Mouse (Mus musculus) heart, embryonic 16.5 days (tissue): ENCODE measurements around the gene Map1s. TPM values are rescaled to one million over a fixed set of nuclear protein-coding genes. Genes with fewer than 3 reads are reported as not detected.
A peak's percentile ranks its signal among the peaks of the same experiment; 100 is the strongest.

Experiments used
- ATAC-seq: fragments of 200-750 bp; cut with Nextera tagmentation; replicated peaks from 2 replicates; pipeline ENCODE4 v1.8.0; 2017; ENCODE audit warnings: moderate number of reproducible peaks; ENCODE audit not compliant: insufficient read depth, low FRiP score; ENCODE audit errors: extremely low read depth
- H3K27ac ChIP-seq: fragments of 300-500 bp; sonication (generic); 2 replicates; pipeline ENCODE4 v1.5.1; 2014; ENCODE audit warnings: mild to moderate bottlenecking, low read length, control low read depth, moderate library complexity
- H3K27me3 ChIP-seq: fragments of 300-500 bp; sonication (generic); 2 replicates; pipeline ENCODE4 v1.6.1; 2014; ENCODE audit warnings: low read length, mixed read lengths; ENCODE audit not compliant: control insufficient read depth, insufficient read depth
- H3K36me3 ChIP-seq: fragments of 300-500 bp; sonication (generic); 2 replicates; pipeline ENCODE4 v1.6.1; 2014; ENCODE audit not compliant: control insufficient read depth, insufficient read depth
- H3K4me1 ChIP-seq: fragments of 300-500 bp; sonication (generic); 2 replicates; pipeline ENCODE4 v1.6.1; 2014; ENCODE audit warnings: low read length, mixed read lengths; ENCODE audit not compliant: control insufficient read depth, insufficient read depth
- H3K4me2 ChIP-seq: fragments of 300-500 bp; sonication (generic); 2 replicates; pipeline ENCODE4 v1.6.1; 2014; ENCODE audit warnings: low read depth, mild to moderate bottlenecking, control low read depth, low read length
- H3K4me3 ChIP-seq: fragments of 300-500 bp; sonication (generic); 2 replicates; pipeline ENCODE4 v1.5.1; 2014; ENCODE audit warnings: mild to moderate bottlenecking, control low read depth, low read length
- H3K9ac ChIP-seq: fragments of 300-500 bp; sonication (generic); 2 replicates; pipeline ENCODE4 v1.6.1; 2014; ENCODE audit warnings: low read length, control low read depth
- H3K9me3 ChIP-seq: fragments of 300-500 bp; sonication (generic); replicated peaks from 2 replicates; pipeline ENCODE4 v1.6.1; 2016; ENCODE audit warnings: low read length; ENCODE audit not compliant: control insufficient read depth
- WGBS: fragments of 180-500 bp; shearing (Covaris S2); extraction: QIAGEN DNeasy Blood & Tissue Kit; methylation state at CpG from one replicate; pipeline ENCODE4 v1.1.7; 2014; 5-methylcytosine and 5-hydroxymethylcytosine counted together
- polyA plus RNA-seq: library from polyadenylated mRNA; unstranded; fragments of >200 nt; fragmentation: Nextera tagmentation; extraction: Ambion mirVana; gene quantifications from 2 replicates; pipeline ENCODE4 v1.2.1, GENCODE M21; 2015

Map1s gene
- polyA plus RNA-seq, 1 experiment from 2014 or later = 36.9 TPM

GRCm38 (mm10) chr8:70902211-70902610, 3.5 kb upstream of the Map1s start:
- peaks cover 4% of the 10 kb centered on the region for H3K27me3 ChIP-seq
- H3K9ac ChIP-seq = 0 out of 2 replicates have a peak overlapping the region, but pooled peaks have one; percentile 22
- no peak for ATAC-seq
- H3K27ac ChIP-seq = no peak overlapping the region
- no peaks in the 10 kb centered on the region for H3K9me3 ChIP-seq
- H3K4me1 ChIP-seq = peaks cover 10% of the 10 kb centered on the region
- no peak overlapping the region for H3K4me3 ChIP-seq
- no peak overlapping the region for H3K4me2 ChIP-seq
- 37% methylated on average over 5 of the region's 5 CpGs for WGBS
- no peaks in the 10 kb centered on the region for H3K36me3 ChIP-seq

GRCm38 (mm10) chr8:70903112-70903511, 2.6 kb upstream of the Map1s start:
- 42% methylated on average over 4 of the region's 4 CpGs for WGBS
- Histone ChIP-seq H3K4me1 (peaks cover 17% of the 10 kb centered on the region), H3K9ac (no peak overlapping the region), H3K27ac (no peak overlapping the region), H3K36me3 (no peaks in the 10 kb centered on the region), H3K4me2 (no peak overlapping the region), H3K4me3 (no peak overlapping the region), H3K27me3 (peaks cover 4% of the 10 kb centered on the region), H3K9me3 (no peaks in the 10 kb centered on the region)
- ATAC-seq = no peak

GRCm38 (mm10) chr8:70903582-70903981, 2.1 kb upstream of the Map1s start:
- H3K27ac ChIP-seq = no peak overlapping the region
- peaks cover 14% of the 10 kb centered on the region for H3K4me1 ChIP-seq
- no peak overlapping the region for H3K4me2 ChIP-seq
- H3K9me3 ChIP-seq = no peaks in the 10 kb centered on the region
- H3K9ac ChIP-seq = no peak overlapping the region
- ATAC-seq = no peak
- no peaks in the 10 kb centered on the region for H3K36me3 ChIP-seq
- H3K4me3 ChIP-seq = no peak overlapping the region
- H3K27me3 ChIP-seq = peaks cover 4% of the 10 kb centered on the region

GRCm38 (mm10) chr8:70904532-70904931, 1.2 kb upstream of the Map1s start:
- H3K9ac ChIP-seq = no peak overlapping the region
- no peaks in the 10 kb centered on the region for H3K36me3 ChIP-seq
- no peak overlapping the region for H3K4me3 ChIP-seq
- peaks cover 4% of the 10 kb centered on the region for H3K27me3 ChIP-seq
- H3K27ac ChIP-seq = no peak overlapping the region
- H3K4me2 ChIP-seq = no peak overlapping the region
- no peaks in the 10 kb centered on the region for H3K9me3 ChIP-seq
- WGBS = 44% methylated on average over 4 of the region's 4 CpGs
- H3K4me1 ChIP-seq = peaks cover 14% of the 10 kb centered on the region
- no peak for ATAC-seq

GRCm38 (mm10) chr8:70905463-70905830, 285 bp upstream of the Map1s start:
- Histone ChIP-seq H3K9me3 (no peaks in the 10 kb centered on the region), H3K9ac (peak overlapping the region; percentile 92), H3K4me2 (peak overlapping the region; percentile 93), H3K4me3 (peak overlapping the region; percentile 85), H3K27ac (peak overlapping the region; percentile 82), H3K27me3 (peaks cover 4% of the 10 kb centered on the region), H3K4me1 (peaks cover 14% of the 10 kb centered on the region), H3K36me3 (no peaks in the 10 kb centered on the region)
- WGBS = 15% methylated on average over 8 of the region's 8 CpGs
- ATAC-seq = no peak

GRCm38 (mm10) chr8:70907518-70907917, 1.8 kb downstream of the Map1s start:
- no peak overlapping the region for H3K9ac ChIP-seq
- H3K4me1 ChIP-seq = peaks cover 14% of the 10 kb centered on the region
- H3K36me3 ChIP-seq = peaks cover 8% of the 10 kb centered on the region; the same call in 1 of the 2 replicates
- no peak overlapping the region for H3K4me2 ChIP-seq
- H3K9me3 ChIP-seq = no peaks in the 10 kb centered on the region
- no peak overlapping the region for H3K27ac ChIP-seq
- peaks cover 2% of the 10 kb centered on the region for H3K27me3 ChIP-seq
- WGBS = 69% methylated on average over 2 of the region's 2 CpGs
- no peak overlapping the region for H3K4me3 ChIP-seq
- no peak for ATAC-seq

GRCm38 (mm10) chr8:70911596-70911995, 5.9 kb downstream of the Map1s start:
- H3K4me1 ChIP-seq = peaks cover 14% of the 10 kb centered on the region
- H3K36me3 ChIP-seq = peaks cover 46% of the 10 kb centered on the region
- no peak overlapping the region for H3K4me3 ChIP-seq
- no peak overlapping the region for H3K9ac ChIP-seq
- H3K27me3 ChIP-seq = no peaks in the 10 kb centered on the region
- H3K27ac ChIP-seq = no peak overlapping the region
- no peak overlapping the region for H3K4me2 ChIP-seq
- 78% methylated on average over 5 of the region's 5 CpGs for WGBS
- H3K9me3 ChIP-seq = no peaks in the 10 kb centered on the region
- no peak for ATAC-seq

- ATAC-seq = no peak
These were observed 7.2 kb downstream of the Map1s start for GRCm38 (mm10) chr8:70912955-70913354.

GRCm38 (mm10) chr8:70913523-70913922, 7.8 kb downstream of the Map1s start:
- peaks cover 55% of the 10 kb centered on the region for H3K36me3 ChIP-seq
- no peak overlapping the region for H3K4me2 ChIP-seq
- 93% methylated on average over 26 of the region's 26 CpGs for WGBS
- no peak overlapping the region for H3K9ac ChIP-seq
- H3K4me3 ChIP-seq = no peak overlapping the region
- H3K9me3 ChIP-seq = no peaks in the 10 kb centered on the region
- no peaks in the 10 kb centered on the region for H3K4me1 ChIP-seq
- no peak overlapping the region for H3K27ac ChIP-seq
- no peaks in the 10 kb centered on the region for H3K27me3 ChIP-seq
- no peak for ATAC-seq

More at GRCm38 (mm10) chr8:70912955-70913354, 7.2 kb downstream of the Map1s start:
- Histone ChIP-seq H3K9ac (no peak overlapping the region), H3K27ac (no peak overlapping the region), H3K4me1 (no peaks in the 10 kb centered on the region; the same call in none of the 2 replicates), H3K9me3 (no peaks in the 10 kb centered on the region), H3K4me3 (no peak overlapping the region), H3K4me2 (no peak overlapping the region), H3K27me3 (no peaks in the 10 kb centered on the region), H3K36me3 (peaks cover 51% of the 10 kb centered on the region)
- 84% methylated on average over 30 of the region's 30 CpGs for WGBS
